Mouse (Mus musculus): ENCODE results near the gene Ntn4. TPM values are rescaled to one million over a fixed set of nuclear protein-coding genes. Genes with fewer than 3 reads are reported as not detected.

Gene Ntn4
- total RNA-seq, 2 experiments from 2014 or later, result 6.1 to 6.2 TPM

GRCm38 (mm10) chr10:93768222-93768621, 127.7 kb downstream of the Ntn4 start:
- DNase-seq (ENCODE audit: extremely low spot score in 1 of 2, low spot score in 1 of 2), result no peak

GRCm38 (mm10) chr10:93771931-93772465, 131.5 kb downstream of the Ntn4 start:
- peak; percentile 33 to 47 for DNase-seq (ENCODE audit: extremely low spot score in 1 of 2, low spot score in 1 of 2)

GRCm38 (mm10) chr10:93772492-93772891, 132.0 kb downstream of the Ntn4 start:
- no peak for DNase-seq (ENCODE audit: extremely low spot score in 1 of 2, low spot score in 1 of 2)

- no peak for DNase-seq (ENCODE audit: extremely low spot score in 1 of 2, low spot score in 1 of 2)
These were observed 136.3 kb downstream of the Ntn4 start for GRCm38 (mm10) chr10:93776731-93777151.

- DNase-seq (ENCODE audit: extremely low spot score in 1 of 2, low spot score in 1 of 2), result peak; percentile 51 to 88
These were observed 136.9 kb downstream of the Ntn4 start for GRCm38 (mm10) chr10:93777372-93777771.

- DNase-seq (ENCODE audit: extremely low spot score in 1 of 2, low spot score in 1 of 2), result no peak
These were observed 142.9 kb downstream of the Ntn4 start for GRCm38 (mm10) chr10:93783216-93784013.

Other genes starting within 250 kb of the Ntn4 start
- 10 to 100 TPM; 45.8 to 59.9 TPM for gene Lta4h, start 187.3 kb upstream of the Ntn4 start, total RNA-seq (2021)
- gene Hal, start 151.9 kb upstream of the Ntn4 start, total RNA-seq (2021), result not detected
- gene Amdhd1, start 100.6 kb upstream of the Ntn4 start, total RNA-seq (2021), result under 1 TPM; 0.32 to 0.40 TPM
- gene Ccdc38, start 100.0 kb upstream of the Ntn4 start, total RNA-seq (2021), result not detected
- 10 to 100 TPM; 10.6 to 12.6 TPM for gene Snrpf, start 51.0 kb upstream of the Ntn4 start, total RNA-seq (2021)
- not detected for gene Usp44, start 190.9 kb downstream of the Ntn4 start, total RNA-seq (2021)